Mouse (Mus musculus) ES-Bruce4 (cell line): Measurements from ENCODE around the gene Zfp874a.

ENCODE experiments used
- CTCF ChIP-seq: IDR thresholded peaks from one replicate; pipeline ENCODE4 v1.8.1; 2011; ENCODE audit warnings: low read depth, low read length
- EP300 ChIP-seq: IDR thresholded peaks from 2 replicates; pipeline ENCODE4 v1.6.1; 2011; ENCODE audit warnings: low read depth, low read length; ENCODE audit not compliant: insufficient read depth

- TF ChIP-seq CTCF (no peak), EP300 (no peak)
Observed at GRCm38 (mm10) chr13:67420558-67421206, 30.7 kb downstream of the Zfp874a start.
